Mouse (Mus musculus): ENCODE measurements around the gene C6. TPM values are rescaled to one million over a fixed set of nuclear protein-coding genes. Genes with fewer than 3 reads are reported as not detected.

C6 gene
- not detected in 2 replicates for polyA plus RNA-seq (2016; fragmentation: Nextera tagmentation; extraction: Ambion mirVana)

DNA sequence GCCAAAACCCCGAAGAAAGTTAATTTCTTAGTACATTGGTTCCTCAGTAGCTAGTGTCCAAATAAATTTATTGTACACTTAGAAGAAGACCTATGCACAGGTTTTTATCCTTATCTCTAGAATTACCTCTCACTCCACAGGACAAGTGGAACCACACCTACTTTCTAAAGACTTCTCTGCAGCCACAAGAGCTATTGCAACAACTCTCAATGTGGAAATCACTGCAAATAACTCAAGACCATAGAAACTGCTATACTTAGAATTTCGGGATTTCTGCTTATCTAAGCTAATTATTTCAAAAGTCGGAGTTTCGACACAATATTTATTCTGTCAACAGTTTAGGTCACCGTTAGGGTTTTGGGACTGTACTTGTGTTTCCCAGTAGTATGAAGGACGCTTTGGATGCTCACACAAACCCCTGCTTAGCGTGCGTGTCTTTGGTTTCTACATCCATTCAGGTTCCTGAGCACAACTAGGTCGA lies at the start of gene C6:
Gene C6 (plus strand): TSS at position 346 of the 481 bp plus-strand sequence.
- Histone ChIP-seq H3K9ac (no peak within 1 kb of the TSS), H3K36me3 (no peaks in the 10 kb centered on the region), H3K27me3 (replicated peaks) (no peaks in the 10 kb centered on the region), H3K4me3 (no peak within 1 kb of the TSS), H3K27ac (ENCODE audit: poor library complexity, severe bottlenecking) (no peak within 1 kb of the TSS), H3K9me3 (replicated peaks) (no peaks in the 10 kb centered on the region), H3K4me1 (replicated peaks) (no peaks in the 10 kb centered on the region), H3K4me2 (no peak within 1 kb of the TSS)
- WGBS: 78% methylated on average over 9 of the region's 9 CpGs
- no peak for ATAC-seq (ENCODE audit: insufficient number of reproducible peaks, low FRiP score)

DNA sequence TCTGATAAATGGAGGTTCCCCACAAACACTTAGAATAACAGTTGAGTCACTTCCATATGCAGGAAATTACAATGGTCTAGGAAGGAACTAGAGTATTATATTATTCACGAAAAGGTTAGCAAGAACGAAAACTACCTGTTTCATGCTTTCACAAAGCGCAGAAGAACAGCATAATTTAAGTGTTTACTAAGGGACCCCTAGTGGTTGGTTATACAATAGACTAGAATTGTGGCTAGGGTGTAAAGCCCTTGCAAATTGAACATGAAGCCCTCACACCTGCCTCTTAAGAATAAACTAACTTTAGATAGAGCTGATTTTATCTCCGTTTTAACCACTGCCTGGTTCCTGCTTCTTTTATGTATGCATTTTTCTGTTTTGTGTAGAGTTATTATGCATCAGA lies 29.4 kb upstream of the C6 start:
- H3K9me3 ChIP-seq (replicated peaks): peaks cover 16% of the 10 kb centered on the region
- H3K4me2 ChIP-seq: no peak overlapping the region
- no peak overlapping the region for H3K9ac ChIP-seq
- H3K27me3 ChIP-seq (replicated peaks): no peaks in the 10 kb centered on the region
- no peak overlapping the region for H3K4me3 ChIP-seq
- 73% methylated on average over 4 of the region's 4 CpGs for WGBS
- H3K27ac ChIP-seq (ENCODE audit: poor library complexity, severe bottlenecking): no peak overlapping the region
- no peaks in the 10 kb centered on the region for H3K4me1 ChIP-seq (replicated peaks)
- no peaks in the 10 kb centered on the region for H3K36me3 ChIP-seq
- no peak for ATAC-seq (ENCODE audit: insufficient number of reproducible peaks, low FRiP score)

DNA sequence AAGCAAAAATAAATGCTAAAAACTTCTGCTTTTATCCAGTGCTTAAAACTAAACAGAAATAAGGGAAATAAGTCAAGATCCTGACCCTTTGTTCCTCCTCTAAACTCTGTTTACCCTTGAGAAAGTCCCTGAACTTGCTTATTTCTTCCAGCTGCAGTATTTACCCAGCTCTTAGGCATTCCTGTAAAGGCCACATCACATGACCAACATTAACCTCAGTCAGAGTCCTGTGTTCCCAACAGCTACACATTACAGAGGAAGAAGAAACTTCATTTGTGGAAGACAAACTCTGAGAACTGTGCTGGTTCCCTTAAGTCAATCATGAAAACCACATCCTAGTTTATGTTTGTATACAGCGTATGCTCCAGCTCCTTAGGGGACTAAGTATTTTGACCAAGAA lies 7.2 kb downstream of the C6 start:
- Histone ChIP-seq H3K9ac (no peak overlapping the region), H3K4me2 (no peak overlapping the region), H3K27me3 (replicated peaks) (no peaks in the 10 kb centered on the region), H3K9me3 (replicated peaks) (no peaks in the 10 kb centered on the region), H3K4me3 (no peak overlapping the region), H3K27ac (ENCODE audit: poor library complexity, severe bottlenecking) (no peak overlapping the region), H3K36me3 (no peaks in the 10 kb centered on the region), H3K4me1 (replicated peaks) (no peaks in the 10 kb centered on the region)
- ATAC-seq (ENCODE audit: insufficient number of reproducible peaks, low FRiP score): no peak
- WGBS: 84% methylated on average over 1 of the region's 1 CpGs

DNA sequence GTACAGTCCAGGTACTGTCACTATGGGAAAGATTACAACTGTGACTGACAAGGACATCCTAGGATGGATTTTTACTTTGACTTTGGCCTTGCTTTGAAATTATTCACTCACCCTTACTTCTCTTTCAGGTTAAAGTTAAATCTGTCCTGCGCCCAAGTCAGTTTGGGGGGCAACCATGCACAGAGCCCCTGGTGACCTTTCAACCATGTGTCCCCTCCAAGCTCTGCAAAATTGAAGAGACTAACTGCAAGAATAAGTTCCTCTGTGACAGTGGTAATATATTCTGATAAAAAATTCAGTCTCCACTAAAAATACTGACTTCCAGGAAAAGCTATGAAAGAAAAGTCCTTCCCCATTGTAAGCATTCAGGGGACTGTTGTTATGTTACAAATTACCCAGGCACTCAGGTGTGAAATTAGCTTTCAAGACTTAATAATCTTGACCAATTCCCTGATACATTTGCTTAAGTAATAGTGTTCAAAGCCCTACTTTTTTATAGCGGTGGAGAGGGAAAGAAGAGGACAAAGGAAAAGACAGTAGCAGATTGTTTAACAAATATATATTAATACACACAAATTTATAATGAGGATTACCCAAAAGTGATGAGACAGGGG lies 8.1 kb downstream of the C6 start:
- Histone ChIP-seq H3K4me1 (replicated peaks) (no peaks in the 10 kb centered on the region), H3K36me3 (no peaks in the 10 kb centered on the region), H3K9ac (no peak overlapping the region), H3K4me2 (no peak overlapping the region), H3K27ac (ENCODE audit: poor library complexity, severe bottlenecking) (no peak overlapping the region), H3K4me3 (no peak overlapping the region), H3K9me3 (replicated peaks) (no peaks in the 10 kb centered on the region), H3K27me3 (replicated peaks) (no peaks in the 10 kb centered on the region)
- WGBS: 82% methylated on average over 2 of the region's 2 CpGs
- ATAC-seq (ENCODE audit: insufficient number of reproducible peaks, low FRiP score): no peak

DNA sequence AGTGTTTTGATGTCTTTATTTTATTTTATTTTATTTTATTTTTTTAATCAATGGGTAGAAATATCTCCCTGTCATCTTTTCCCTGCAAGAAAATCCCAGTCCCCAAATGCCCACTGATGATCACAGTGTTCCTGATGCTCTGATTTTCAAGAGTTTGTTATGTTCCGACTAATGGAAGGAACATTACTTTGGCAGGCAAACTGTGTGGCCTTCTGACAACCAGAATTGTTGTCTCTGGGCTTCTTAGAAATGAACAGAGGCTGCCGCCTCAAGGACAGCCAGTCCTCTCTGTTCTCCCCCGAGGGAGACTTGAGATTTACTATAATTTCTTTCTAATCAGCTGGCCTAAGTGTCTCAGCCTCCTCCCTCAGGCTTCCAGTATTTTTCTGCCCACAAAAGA lies 20.7 kb downstream of the C6 start:
- Histone ChIP-seq H3K4me1 (replicated peaks) (no peaks in the 10 kb centered on the region), H3K4me3 (no peak overlapping the region), H3K4me2 (no peak overlapping the region), H3K27ac (ENCODE audit: poor library complexity, severe bottlenecking) (no peak overlapping the region), H3K9me3 (replicated peaks) (no peaks in the 10 kb centered on the region), H3K9ac (no peak overlapping the region), H3K27me3 (replicated peaks) (no peaks in the 10 kb centered on the region), H3K36me3 (no peaks in the 10 kb centered on the region)
- no peak for ATAC-seq (ENCODE audit: insufficient number of reproducible peaks, low FRiP score)
- WGBS: 81% methylated on average over 3 of the region's 3 CpGs

DNA sequence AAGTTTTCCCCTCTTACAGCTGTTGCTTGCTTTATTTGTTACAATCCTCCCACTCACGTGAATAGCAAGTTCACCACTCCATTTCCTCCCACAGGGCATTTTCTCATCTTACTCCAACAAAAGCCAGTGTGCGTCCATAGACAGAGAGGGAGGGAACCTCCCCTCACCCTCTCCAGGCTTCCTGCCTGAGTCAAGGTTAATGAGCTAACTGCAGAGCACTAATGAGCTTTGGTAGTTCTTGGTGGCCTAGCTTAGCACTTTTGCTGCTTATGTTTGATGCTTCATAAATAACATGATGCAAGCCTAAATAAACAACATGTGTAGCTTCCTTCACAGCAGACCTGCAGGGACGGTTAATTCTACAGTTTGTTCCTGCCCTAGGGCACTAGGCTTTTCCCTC lies 63.4 kb downstream of the C6 start:
- Histone ChIP-seq H3K27me3 (replicated peaks) (no peaks in the 10 kb centered on the region), H3K27ac (ENCODE audit: poor library complexity, severe bottlenecking) (no peak overlapping the region), H3K36me3 (no peaks in the 10 kb centered on the region), H3K9me3 (replicated peaks) (no peaks in the 10 kb centered on the region), H3K4me1 (replicated peaks) (no peaks in the 10 kb centered on the region), H3K4me2 (no peak overlapping the region), H3K9ac (no peak overlapping the region), H3K4me3 (no peak overlapping the region)
- no peak for ATAC-seq (ENCODE audit: insufficient number of reproducible peaks, low FRiP score)
- 51% methylated on average over 3 of the region's 3 CpGs for WGBS

DNA sequence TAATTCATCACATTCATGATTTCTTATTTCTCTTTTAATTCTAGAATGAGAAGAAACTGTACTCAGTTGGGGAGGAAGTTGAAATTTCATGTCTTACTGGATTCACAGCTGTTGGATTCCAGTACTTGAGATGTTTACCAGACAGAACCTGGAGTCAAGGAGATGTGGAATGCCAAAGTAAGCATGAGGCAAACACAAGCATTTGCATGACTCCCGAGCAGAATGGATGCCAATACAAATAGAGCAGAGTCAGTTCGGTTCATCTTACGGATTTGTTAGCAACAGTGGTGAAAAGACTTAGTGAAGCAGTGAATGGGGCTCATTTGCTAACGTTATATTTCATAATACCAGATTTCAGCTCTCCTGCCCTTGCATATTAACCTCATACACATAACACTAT lies 69.9 kb downstream of the C6 start:
- 66% methylated on average over 4 of the region's 4 CpGs for WGBS
- Histone ChIP-seq H3K36me3 (no peaks in the 10 kb centered on the region), H3K4me1 (replicated peaks) (no peaks in the 10 kb centered on the region), H3K9me3 (replicated peaks) (no peaks in the 10 kb centered on the region), H3K9ac (no peak overlapping the region), H3K4me3 (no peak overlapping the region), H3K27me3 (replicated peaks) (no peaks in the 10 kb centered on the region), H3K4me2 (no peak overlapping the region), H3K27ac (ENCODE audit: poor library complexity, severe bottlenecking) (no peak overlapping the region)
- ATAC-seq (ENCODE audit: insufficient number of reproducible peaks, low FRiP score): no peak

DNA sequence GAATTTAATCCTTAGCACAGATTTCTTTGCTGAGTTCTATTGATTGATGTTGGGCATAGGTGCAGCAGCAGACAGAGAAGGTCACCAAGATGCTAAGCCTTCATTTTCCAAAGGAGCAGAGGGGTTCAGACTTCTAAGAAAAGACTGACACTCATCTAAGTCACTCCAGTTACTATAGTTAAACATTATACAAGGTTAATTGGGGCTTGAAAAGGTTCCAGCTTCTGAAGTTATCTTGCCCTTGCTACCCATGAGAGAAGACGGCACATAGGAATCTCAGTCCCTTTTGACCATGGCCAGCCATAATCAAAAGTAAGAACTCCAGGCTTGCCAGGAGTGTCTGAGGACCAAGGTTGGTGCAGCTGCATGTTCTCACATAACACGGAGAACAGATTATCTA lies 77.3 kb downstream of the C6 start:
- Histone ChIP-seq H3K27ac (ENCODE audit: poor library complexity, severe bottlenecking) (no peak overlapping the region), H3K9ac (no peak overlapping the region), H3K4me3 (no peak overlapping the region), H3K36me3 (no peaks in the 10 kb centered on the region), H3K27me3 (replicated peaks) (no peaks in the 10 kb centered on the region), H3K4me1 (replicated peaks) (no peaks in the 10 kb centered on the region), H3K9me3 (replicated peaks) (no peaks in the 10 kb centered on the region), H3K4me2 (no peak overlapping the region)
- ATAC-seq (ENCODE audit: insufficient number of reproducible peaks, low FRiP score): no peak
- WGBS: 79% methylated on average over 2 of the region's 2 CpGs

DNA sequence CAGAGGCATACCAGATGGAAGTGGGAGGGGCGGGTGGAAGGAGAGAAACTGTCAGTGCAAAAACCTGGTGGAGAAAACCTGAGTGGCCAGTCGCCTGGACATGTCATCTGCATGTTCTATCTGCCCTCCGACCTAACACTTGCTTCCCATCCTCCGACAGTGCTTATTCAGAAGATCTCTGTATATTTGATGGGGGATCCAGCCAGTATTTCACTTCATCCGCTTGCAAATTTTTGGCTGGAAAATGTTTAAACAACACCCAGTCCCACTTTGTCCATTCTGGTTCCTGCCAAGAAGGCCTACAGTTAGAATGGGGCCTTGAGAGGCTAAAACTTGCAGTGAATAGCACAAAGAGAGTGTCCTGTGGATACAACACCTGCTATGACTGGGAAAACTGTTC lies 81.2 kb downstream of the C6 start:
- H3K9me3 ChIP-seq (replicated peaks): no peaks in the 10 kb centered on the region
- no peak overlapping the region for H3K9ac ChIP-seq
- ATAC-seq (ENCODE audit: insufficient number of reproducible peaks, low FRiP score): no peak
- H3K4me1 ChIP-seq (replicated peaks): no peaks in the 10 kb centered on the region
- no peak overlapping the region for H3K4me2 ChIP-seq
- WGBS: 81% methylated on average over 5 of the region's 5 CpGs
- H3K27ac ChIP-seq (ENCODE audit: poor library complexity, severe bottlenecking): no peak overlapping the region
- H3K4me3 ChIP-seq: no peak overlapping the region
- no peaks in the 10 kb centered on the region for H3K27me3 ChIP-seq (replicated peaks)
- no peaks in the 10 kb centered on the region for H3K36me3 ChIP-seq

DNA sequence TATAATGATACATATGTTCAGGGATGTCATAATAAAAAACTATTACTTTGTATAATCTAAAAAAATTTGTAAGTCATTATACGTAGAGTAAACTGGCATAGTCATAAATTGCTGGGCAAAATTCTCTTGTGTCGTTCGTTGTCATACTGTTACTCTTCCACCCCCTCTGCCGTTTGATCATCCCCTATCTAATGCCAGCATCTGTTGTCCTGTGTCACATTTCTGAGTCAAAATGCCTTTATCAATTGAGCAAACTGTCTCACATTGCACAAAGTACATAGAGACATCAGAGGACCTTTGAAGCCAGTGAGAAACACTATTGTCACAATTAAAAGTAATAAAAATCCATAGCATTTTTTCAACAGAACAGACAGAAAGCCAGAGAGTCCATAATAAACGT lies 88.0 kb downstream of the C6 start:
- WGBS: 87% methylated on average over 5 of the region's 5 CpGs
- Histone ChIP-seq H3K4me3 (no peak overlapping the region), H3K36me3 (no peaks in the 10 kb centered on the region), H3K4me1 (replicated peaks) (no peaks in the 10 kb centered on the region), H3K4me2 (no peak overlapping the region), H3K27ac (ENCODE audit: poor library complexity, severe bottlenecking) (no peak overlapping the region), H3K27me3 (replicated peaks) (no peaks in the 10 kb centered on the region), H3K9me3 (replicated peaks) (0 out of 2 replicates have a peak, but pooled peaks cover 9% of the 10 kb centered on the region), H3K9ac (no peak overlapping the region)
- ATAC-seq (ENCODE audit: insufficient number of reproducible peaks, low FRiP score): no peak

DNA sequence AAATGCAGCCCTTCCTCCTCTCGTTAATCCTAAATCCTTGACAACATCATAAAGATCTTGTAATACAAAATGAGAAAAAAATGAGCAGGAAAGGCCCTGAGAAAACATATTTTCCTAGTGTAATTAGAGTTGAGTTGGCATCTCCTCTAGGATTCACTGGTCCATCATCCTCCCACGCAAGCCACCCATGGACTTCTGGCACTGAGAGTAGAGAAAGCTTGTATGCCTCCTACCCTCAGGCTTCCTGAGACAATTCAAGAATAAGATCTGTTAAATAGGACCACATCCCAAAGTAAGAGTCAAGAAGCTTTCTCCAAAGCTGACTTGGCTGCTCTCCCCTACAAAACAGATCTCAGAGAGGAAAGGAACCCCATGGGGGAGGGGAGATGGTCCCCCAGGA lies 88.7 kb downstream of the C6 start:
- Histone ChIP-seq H3K4me2 (no peak overlapping the region), H3K9ac (no peak overlapping the region), H3K4me1 (replicated peaks) (no peaks in the 10 kb centered on the region), H3K36me3 (no peaks in the 10 kb centered on the region), H3K27me3 (replicated peaks) (no peaks in the 10 kb centered on the region), H3K9me3 (replicated peaks) (0 out of 2 replicates have a peak, but pooled peaks cover 9% of the 10 kb centered on the region), H3K27ac (ENCODE audit: poor library complexity, severe bottlenecking) (no peak overlapping the region), H3K4me3 (no peak overlapping the region)
- ATAC-seq (ENCODE audit: insufficient number of reproducible peaks, low FRiP score): no peak
- WGBS: 77% methylated on average over 2 of the region's 2 CpGs

All from heart, embryonic 12.5 days (tissue).